Mouse (Mus musculus) hematopoietic stem cell, adult 5-6 weeks (primary cell): ENCODE measurements around the gene Pcgf6. TPM values are rescaled to one million over a fixed set of nuclear protein-coding genes. Genes with fewer than 3 reads are reported as not detected.

Experiments used
- ATAC-seq, 2 experiments: fragments of 125-278 bp in 1 of 2; replicated peaks in 1 of 2; 2 replicates each; pipeline ENCODE4 v1.8.0; 2016 to 2017; ENCODE audit warnings: inconsistent platforms in 2 of 2, mild to moderate bottlenecking in 2 of 2, moderate number of reproducible peaks in 2 of 2, low read depth in 1 of 2, moderate TSS enrichment in 1 of 2; ENCODE audit not compliant: low FRiP score in 2 of 2, poor library complexity in 2 of 2, severe bottlenecking in 2 of 2, insufficient read depth in 1 of 2, low TSS enrichment in 1 of 2
- total RNA-seq: library from RNA; stranded (forward); fragments of 172-1452, 232-1000 nt; gene quantifications from 2 replicates; pipeline ENCODE4 v1.2.3, GENCODE M21; 2017

The Pcgf6 gene
- total RNA-seq, 1 experiment from 2014 or later: 19.8 TPM

DNA sequence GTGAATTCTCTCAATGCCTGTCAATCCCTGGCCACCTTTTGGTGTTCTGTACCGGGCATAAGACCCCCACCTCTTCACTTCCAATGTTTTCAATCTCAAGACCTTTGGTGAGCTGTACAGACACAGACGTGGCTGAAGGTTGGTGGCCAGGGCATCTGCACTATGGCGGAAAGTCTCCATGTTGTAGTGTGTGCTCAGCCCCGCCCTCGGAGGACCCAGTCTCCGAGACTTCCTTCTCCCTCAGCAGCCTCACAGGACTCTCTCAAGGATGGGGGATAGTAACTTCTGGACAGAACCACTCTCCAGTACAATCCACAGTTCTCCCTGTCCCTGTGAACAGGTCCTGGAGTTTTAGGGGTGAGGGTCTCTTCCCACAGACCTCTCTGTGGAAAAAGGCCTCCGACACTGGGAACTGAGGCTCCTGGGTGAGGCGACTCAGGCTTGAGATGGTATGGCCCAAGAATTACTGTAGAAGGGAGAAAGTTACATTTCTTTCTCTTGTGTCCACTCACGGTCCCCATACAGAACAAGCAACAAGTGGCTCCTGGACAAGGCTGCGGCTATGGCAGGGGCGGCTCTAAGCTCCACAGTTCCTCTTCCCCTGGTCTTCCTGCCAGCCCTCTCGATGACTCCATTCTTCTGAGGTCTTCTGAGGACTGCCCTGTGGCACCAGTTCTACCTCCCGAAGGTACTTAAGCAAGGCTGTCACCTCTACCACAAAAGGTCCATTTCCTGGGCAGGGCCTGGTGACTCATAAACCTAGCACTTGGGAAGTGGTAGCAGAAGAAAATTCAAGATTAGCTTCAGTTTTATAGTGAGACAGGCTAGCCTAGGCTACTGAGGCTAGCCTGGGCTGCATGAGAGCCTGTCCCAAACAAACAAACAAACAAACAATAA lies 65.7 kb downstream of the Pcgf6 start:
- peak; percentile 33 to 80 for ATAC-seq

DNA sequence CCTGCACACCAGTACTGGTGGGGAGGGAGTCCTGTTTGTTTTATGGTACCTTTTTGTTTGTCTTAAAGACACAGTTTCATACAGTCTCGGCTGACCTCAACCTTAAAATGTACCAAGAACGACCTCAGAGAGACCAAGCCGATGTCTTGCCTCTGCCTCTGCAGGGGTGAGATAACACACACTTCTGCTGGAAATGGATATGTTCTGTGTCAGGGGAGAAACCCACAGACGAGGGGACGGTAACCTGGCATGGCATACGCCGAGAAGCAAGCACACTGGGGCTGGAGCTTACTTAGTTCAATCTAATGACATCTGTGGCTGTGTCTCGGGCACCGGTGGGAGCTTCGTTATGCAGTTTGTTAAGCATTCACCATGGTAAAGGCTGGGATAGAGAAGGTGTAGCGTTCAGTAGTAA lies 66.7 kb downstream of the Pcgf6 start:
- ATAC-seq: peak; percentile 9 to 25; a peak in 3 of 4 replicates

Other genes with a start within 250 kb of the Pcgf6 start
- not detected in 2 replicates for gene Ina, start 36.2 kb downstream of the Pcgf6 start, total RNA-seq
- 93.0 and 138 TPM in 2 replicates for gene Nt5c2, start 35.8 kb downstream of the Pcgf6 start, total RNA-seq
- gene Taf5, start 16.8 kb upstream of the Pcgf6 start, total RNA-seq: 19.2 and 20.9 TPM in 2 replicates
- gene Usmg5, start 39.7 kb upstream of the Pcgf6 start, total RNA-seq: 376 and 413 TPM in 2 replicates
- gene Pdcd11, start 39.9 kb upstream of the Pcgf6 start, total RNA-seq: 20.9 and 24.7 TPM in 2 replicates
- gene Calhm2, start 87.4 kb upstream of the Pcgf6 start, total RNA-seq: 16.1 and 18.8 TPM in 2 replicates
- gene Calhm1, start 93.3 kb upstream of the Pcgf6 start, total RNA-seq: not detected in 2 replicates
- not detected in 2 replicates for gene Calhm3, start 106.9 kb upstream of the Pcgf6 start, total RNA-seq
- gene Neurl1a, start 127.9 kb upstream of the Pcgf6 start, total RNA-seq: not detected in 2 replicates